Mouse (Mus musculus) ES-Bruce4 (cell line): ENCODE results near the gene Apoc4. TPM values are rescaled to one million over a fixed set of nuclear protein-coding genes. Genes with fewer than 3 reads are reported as not detected.
A peak's percentile ranks its signal among the peaks of the same experiment; 100 is the strongest.

ENCODE experiments used
- H3K27ac ChIP-seq: 2 replicates; pipeline ENCODE4 v1.5.1; 2012; ENCODE audit warnings: low read length, inconsistent platforms; ENCODE audit not compliant: insufficient read depth
- H3K27me3 ChIP-seq: 2 replicates; pipeline ENCODE4 v1.6.1; 2012; ENCODE audit warnings: mild to moderate bottlenecking, low read length, inconsistent platforms; ENCODE audit not compliant: control insufficient read depth, poor library complexity, insufficient read depth, severe bottlenecking
- H3K36me3 ChIP-seq: 2 replicates; pipeline ENCODE4 v1.6.1; 2012; ENCODE audit warnings: inconsistent platforms, mild to moderate bottlenecking, low read length, moderate library complexity; ENCODE audit not compliant: control insufficient read depth, poor library complexity, insufficient read depth, severe bottlenecking
- H3K4me1 ChIP-seq: one replicate; pipeline ENCODE4 v1.8.1; 2011; ENCODE audit warnings: low read length; ENCODE audit not compliant: control insufficient read depth, insufficient read depth
- H3K4me3 ChIP-seq: 2 replicates; pipeline ENCODE4 v1.5.1; 2011; ENCODE audit warnings: low read depth, mild to moderate bottlenecking, low read length
- H3K9ac ChIP-seq: 2 replicates; pipeline ENCODE4 v1.6.1; 2012; ENCODE audit warnings: low read depth, mild to moderate bottlenecking, inconsistent platforms; ENCODE audit not compliant: poor library complexity, severe bottlenecking
- H3K9me3 ChIP-seq: replicated peaks from 2 replicates; pipeline ENCODE4 v1.6.1; 2012; ENCODE audit warnings: mild to moderate bottlenecking, low read length, inconsistent platforms; ENCODE audit not compliant: control insufficient read depth, poor library complexity, insufficient read depth, severe bottlenecking
- CTCF ChIP-seq: IDR thresholded peaks from one replicate; pipeline ENCODE4 v1.8.1; 2011; ENCODE audit warnings: low read depth, low read length
- EP300 ChIP-seq: IDR thresholded peaks from 2 replicates; pipeline ENCODE4 v1.6.1; 2011; ENCODE audit warnings: low read depth, low read length; ENCODE audit not compliant: insufficient read depth
- POLR2A ChIP-seq: IDR thresholded peaks from one replicate; pipeline ENCODE4 v1.8.1; 2011; ENCODE audit warnings: low read length; ENCODE audit not compliant: insufficient read depth
- polyA plus RNA-seq: library from polyadenylated mRNA; stranded (reverse); fragments of >200 nt; gene quantifications from 2 replicates; pipeline ENCODE4 v1.2.4, GENCODE M21; 2011; ENCODE audit warnings: low read depth; ENCODE audit not compliant: missing spikeins, insufficient read depth, insufficient read length

Apoc4 gene
- polyA plus RNA-seq, 1 experiment: 1.1 TPM

GRCm38 (mm10) chr7:19632720-19633119, 48.6 kb downstream of the Apoc4 start:
- Histone ChIP-seq H3K27me3 (no peaks in the 10 kb centered on the region), H3K4me3 (no peak overlapping the region), H3K4me1 (no peaks in the 10 kb centered on the region), H3K36me3 (peaks cover 19% of the 10 kb centered on the region), H3K9me3 (no peaks in the 10 kb centered on the region), H3K9ac (no peak overlapping the region), H3K27ac (no peak overlapping the region)
- TF ChIP-seq EP300 (no peak), POLR2A (no peak), CTCF (no peak)

DNA sequence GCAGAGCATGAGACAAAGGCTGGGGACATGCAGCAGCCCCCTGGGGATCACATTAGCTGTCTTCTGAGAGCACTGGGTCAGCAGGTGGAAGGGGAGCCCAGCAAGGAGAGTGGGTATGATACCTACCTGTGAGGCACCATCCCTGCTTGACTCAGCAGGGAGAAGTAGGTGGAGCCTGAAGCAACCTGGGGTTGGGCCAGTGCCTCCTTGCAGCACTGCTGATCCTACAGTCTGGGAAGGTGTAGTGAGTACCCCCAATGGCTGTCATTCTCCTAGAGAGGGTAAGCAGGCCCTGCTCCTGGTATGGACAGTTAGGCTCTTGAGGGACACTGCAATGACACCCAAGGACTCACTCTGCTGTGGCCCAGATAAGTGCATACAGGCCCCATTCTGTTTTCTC, 49.0 kb downstream of the Apoc4 start:
- H3K4me1 ChIP-seq: no peaks in the 10 kb centered on the region
- H3K27me3 ChIP-seq: no peaks in the 10 kb centered on the region
- no peak overlapping the region for H3K27ac ChIP-seq
- TF ChIP-seq CTCF: no peak
- TF ChIP-seq EP300: no peak
- TF ChIP-seq POLR2A: no peak
- no peaks in the 10 kb centered on the region for H3K9me3 ChIP-seq
- H3K36me3 ChIP-seq: peaks cover 14% of the 10 kb centered on the region
- no peak overlapping the region for H3K9ac ChIP-seq
- H3K4me3 ChIP-seq: no peak overlapping the region

DNA sequence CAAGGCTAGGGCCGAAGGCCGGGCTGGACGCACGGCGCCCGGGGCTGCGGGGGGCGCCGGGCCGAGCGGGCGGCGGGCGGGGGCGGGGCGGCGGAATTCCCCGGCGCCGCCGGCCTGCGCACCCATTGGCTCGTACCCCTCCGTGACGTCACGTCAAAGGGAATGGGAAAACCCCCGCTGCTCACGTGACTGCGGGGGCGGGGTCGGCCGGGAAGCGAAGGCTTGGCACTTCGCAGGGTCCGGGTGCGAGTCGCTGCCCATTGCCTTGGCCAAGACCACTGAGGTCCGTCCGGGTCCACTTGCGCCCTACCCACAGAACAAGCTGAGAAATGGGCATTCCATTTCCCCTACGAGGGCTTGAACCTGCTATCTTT, 51.9 kb downstream of the Apoc4 start, which contains the start of gene Relb:
Relb (minus strand) TSS at position 78 of the 374 bp plus-strand sequence.
- Histone ChIP-seq H3K27me3 (no peaks in the 10 kb centered on the region), H3K4me1 (no peaks in the 10 kb centered on the region), H3K4me3 (peak within 1 kb of the TSS; percentile 95), H3K27ac (0 out of 2 replicates have a peak within 1 kb of the TSS, but pooled peaks have one; percentile 17), H3K36me3 (no peaks in the 10 kb centered on the region; the same call in none of the 2 replicates), H3K9me3 (no peaks in the 10 kb centered on the region), H3K9ac (peak within 1 kb of the TSS; percentile 72)
- TF ChIP-seq POLR2A (peak; percentile 16), EP300 (0 out of 2 replicates have a peak, but pooled peaks have one; percentile 16), CTCF (no peak)

DNA sequence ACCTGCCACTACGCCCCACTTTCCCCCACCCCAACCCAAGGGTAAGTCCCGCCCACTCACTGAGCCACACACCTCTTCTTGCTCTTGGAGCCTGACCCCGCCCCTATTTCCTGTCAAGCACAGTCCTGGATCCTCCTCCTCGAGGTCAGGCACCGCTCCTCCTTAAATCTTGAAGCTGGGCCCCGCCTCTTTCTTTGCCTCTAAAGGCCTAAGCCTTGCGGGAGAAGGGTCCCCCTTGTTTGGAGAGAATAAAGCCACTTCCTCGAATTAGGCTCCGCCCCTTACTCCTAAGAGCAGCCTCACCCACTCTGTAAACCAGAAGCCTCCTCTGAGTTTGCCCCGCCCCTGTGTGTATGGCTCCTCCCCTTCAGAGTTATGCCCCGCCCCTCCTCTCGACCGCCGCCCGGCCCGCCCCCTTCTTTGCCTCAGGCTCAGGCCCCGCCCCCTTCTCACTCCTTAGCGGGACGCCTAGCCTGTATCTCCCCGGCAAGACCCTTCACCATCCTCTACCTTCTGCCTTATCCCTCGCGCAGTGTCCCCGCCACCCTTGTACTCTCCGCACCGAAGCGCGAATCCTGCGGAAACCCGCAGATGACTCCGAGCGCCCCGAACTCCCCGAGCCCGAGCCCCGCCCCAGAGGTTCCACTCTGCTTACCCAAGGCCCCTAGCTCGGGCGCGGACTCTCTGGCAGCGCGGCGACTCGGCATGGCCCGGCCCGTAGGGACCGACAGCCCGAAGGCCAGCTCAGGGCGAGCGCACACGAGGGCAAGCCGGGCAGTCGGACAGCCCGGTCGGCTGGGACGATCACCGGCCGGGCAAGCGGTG, 52.5 kb downstream of the Apoc4 start:
- H3K27ac ChIP-seq: 0 out of 2 replicates have a peak overlapping the region, but pooled peaks have one; percentile 17

DNA sequence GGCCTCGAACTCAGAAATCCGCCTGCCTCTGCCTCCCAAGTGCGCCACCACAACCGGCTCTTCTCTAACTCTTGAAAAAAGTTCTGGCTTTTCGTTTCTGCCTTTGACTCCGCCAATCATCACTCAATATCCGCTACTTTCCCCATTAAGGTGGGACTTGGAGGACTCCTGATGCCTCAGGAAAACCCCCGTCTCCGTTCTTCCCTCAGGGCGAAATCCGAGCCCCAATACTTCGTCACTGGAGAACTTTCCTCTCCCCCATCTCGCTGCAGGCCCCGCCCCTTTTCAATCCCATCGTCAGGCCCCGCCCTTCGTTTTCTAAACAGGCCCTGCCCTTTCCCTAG, 53.1 kb downstream of the Apoc4 start:
- TF ChIP-seq EP300 (no peak), POLR2A (no peak), CTCF (no peak)
- peak overlapping the region; percentile 53 for H3K4me3 ChIP-seq
- 0 out of 2 replicates have a peak overlapping the region, but pooled peaks have one; percentile 8 for H3K9ac ChIP-seq

More for the DNA sequence above, 52.5 kb downstream of the Apoc4 start:
- Histone ChIP-seq H3K4me3 (peak overlapping the region; percentile 95), H3K9me3 (no peaks in the 10 kb centered on the region), H3K27me3 (no peaks in the 10 kb centered on the region), H3K4me1 (no peaks in the 10 kb centered on the region), H3K9ac (peak overlapping the region; percentile 72), H3K36me3 (no peaks in the 10 kb centered on the region; the same call in none of the 2 replicates)
- TF ChIP-seq CTCF: no peak
- 0 out of 2 replicates have a peak, but pooled peaks have one; percentile 3 for TF ChIP-seq EP300

More for the DNA sequence above, 53.1 kb downstream of the Apoc4 start:
- Histone ChIP-seq H3K27me3 (no peaks in the 10 kb centered on the region), H3K9me3 (no peaks in the 10 kb centered on the region), H3K36me3 (no peaks in the 10 kb centered on the region; the same call in 1 of the 2 replicates), H3K4me1 (no peaks in the 10 kb centered on the region), H3K27ac (peak overlapping the region; percentile 1; the same call in 1 of the 2 replicates)

Other genes starting within 250 kb of the Apoc4 start
- 33.1 and 33.3 TPM in 2 replicates for gene Mark4, start 222.7 kb downstream of the Apoc4 start, polyA plus RNA-seq
- 3.0 and 3.8 TPM in 2 replicates for gene Exoc3l2, start 218.1 kb downstream of the Apoc4 start, polyA plus RNA-seq
- 5.7 and 6.9 TPM in 2 replicates for gene Bloc1s3, start 173.1 kb downstream of the Apoc4 start, polyA plus RNA-seq
- 23.5 and 33.6 TPM in 2 replicates for gene Trappc6a, start 173.1 kb downstream of the Apoc4 start, polyA plus RNA-seq
- 0.23 and 0.34 TPM in 2 replicates for gene Nkpd1, start 163.6 kb downstream of the Apoc4 start, polyA plus RNA-seq
- gene Ppp1r37, start 118.4 kb downstream of the Apoc4 start, polyA plus RNA-seq: 16.1 and 19.1 TPM in 2 replicates
- 21.5 and 23.5 TPM in 2 replicates for gene Zfp296, start 104.2 kb downstream of the Apoc4 start, polyA plus RNA-seq
- gene Gemin7, start 103.9 kb downstream of the Apoc4 start, polyA plus RNA-seq: 25.2 and 30.5 TPM in 2 replicates
- gene Clasrp, start 77.0 kb downstream of the Apoc4 start, polyA plus RNA-seq: 52.3 and 57.4 TPM in 2 replicates
- 11.7 and 11.9 TPM in 2 replicates for gene Relb, start 52.0 kb downstream of the Apoc4 start, polyA plus RNA-seq
- gene Clptm1, start 16.4 kb downstream of the Apoc4 start, polyA plus RNA-seq: 49.6 and 52.7 TPM in 2 replicates
- gene Apoc2, start 3.5 kb downstream of the Apoc4 start, polyA plus RNA-seq: 1.2 TPM in 1 of 2 replicates, not detected in the other
- not detected in 2 replicates for gene Gm44805, start 56 bp downstream of the Apoc4 start, polyA plus RNA-seq
- 93.2 and 95.8 TPM in 2 replicates for gene Apoc1, start 11.2 kb upstream of the Apoc4 start, polyA plus RNA-seq
- gene Apoe, start 17.7 kb upstream of the Apoc4 start, polyA plus RNA-seq: 1,030 and 1,048 TPM in 2 replicates
- gene Tomm40, start 34.0 kb upstream of the Apoc4 start, polyA plus RNA-seq: 68.2 TPM in 2 replicates
- 86.7 and 97.9 TPM in 2 replicates for gene Nectin2, start 69.0 kb upstream of the Apoc4 start, polyA plus RNA-seq
- 138 and 154 TPM in 2 replicates for gene Bcam, start 89.5 kb upstream of the Apoc4 start, polyA plus RNA-seq
- gene Cblc, start 115.3 kb upstream of the Apoc4 start, polyA plus RNA-seq: 17.1 and 23.2 TPM in 2 replicates
- gene Bcl3, start 141.3 kb upstream of the Apoc4 start, polyA plus RNA-seq: 17.3 and 27.3 TPM in 2 replicates
- 0.82 and 1.1 TPM in 2 replicates for gene Gm19345, start 170.5 kb upstream of the Apoc4 start, polyA plus RNA-seq
- not detected in 2 replicates for gene Ceacam16, start 179.8 kb upstream of the Apoc4 start, polyA plus RNA-seq
- not detected in 2 replicates for gene Ceacam19, start 206.5 kb upstream of the Apoc4 start, polyA plus RNA-seq
- gene Pvr, start 239.7 kb upstream of the Apoc4 start, polyA plus RNA-seq: 63.5 and 68.1 TPM in 2 replicates